Mouse (Mus musculus): ENCODE measurements around the gene Lin7b.

- TF ChIP-seq GATA1 (IDR thresholded peaks at IDR 0.05; ENCODE audit: borderline replicate concordance, low read length) = no peak
- no peak for TF ChIP-seq FLI1 (IDR thresholded peaks at IDR 0.05; ENCODE audit: low read length)
Measured at GRCm38 (mm10) chr7:45376057-45376456, 5.7 kb upstream of the Lin7b start.
